Mouse (Mus musculus) layer of hippocampus, adult 2 months (tissue): ENCODE results near the gene Nlrc5. TPM values are rescaled to one million over a fixed set of nuclear protein-coding genes. Genes with fewer than 3 reads are reported as not detected.
A peak's percentile ranks its signal among the peaks of the same experiment; 100 is the strongest.

Experiments
- DNase-seq, 2 experiments: peaks; one replicate each; pipeline ENCODE4 v3.0.0; 2022; ENCODE audit warnings: low spot score in 2 of 2
- H3K27ac ChIP-seq: fragments of 200-600 bp; 2 replicates; pipeline ENCODE4 v1.8.1; 2022
- H3K4me3 ChIP-seq: fragments of 200-600 bp; 2 replicates; pipeline ENCODE4 v1.8.1; 2022; ENCODE audit warnings: mild to moderate bottlenecking
- CTCF ChIP-seq: fragments of 200-600 bp; conservative IDR thresholded peaks from 2 replicates; pipeline ENCODE4 v1.8.1; 2022; ENCODE audit warnings: antibody characterized with exemption, mild to moderate bottlenecking, moderate library complexity
- total RNA-seq, 2 experiments: library from RNA; stranded (reverse); gene quantifications; 2 replicates each; pipeline ENCODE4 v1.2.3; 2021

Nlrc5 gene
- total RNA-seq, 2 experiments from 2014 or later, result 0.54 to 1.4 TPM

- H3K27ac ChIP-seq, result no peak overlapping the region
- no peak overlapping the region for H3K4me3 ChIP-seq
- no peak for TF ChIP-seq CTCF
- DNase-seq, result peak in 1 of 2 experiments; percentile 3
Observed at GRCm38 (mm10) chr8:94488016-94488415, 53.9 kb downstream of the Nlrc5 start.

DNA sequence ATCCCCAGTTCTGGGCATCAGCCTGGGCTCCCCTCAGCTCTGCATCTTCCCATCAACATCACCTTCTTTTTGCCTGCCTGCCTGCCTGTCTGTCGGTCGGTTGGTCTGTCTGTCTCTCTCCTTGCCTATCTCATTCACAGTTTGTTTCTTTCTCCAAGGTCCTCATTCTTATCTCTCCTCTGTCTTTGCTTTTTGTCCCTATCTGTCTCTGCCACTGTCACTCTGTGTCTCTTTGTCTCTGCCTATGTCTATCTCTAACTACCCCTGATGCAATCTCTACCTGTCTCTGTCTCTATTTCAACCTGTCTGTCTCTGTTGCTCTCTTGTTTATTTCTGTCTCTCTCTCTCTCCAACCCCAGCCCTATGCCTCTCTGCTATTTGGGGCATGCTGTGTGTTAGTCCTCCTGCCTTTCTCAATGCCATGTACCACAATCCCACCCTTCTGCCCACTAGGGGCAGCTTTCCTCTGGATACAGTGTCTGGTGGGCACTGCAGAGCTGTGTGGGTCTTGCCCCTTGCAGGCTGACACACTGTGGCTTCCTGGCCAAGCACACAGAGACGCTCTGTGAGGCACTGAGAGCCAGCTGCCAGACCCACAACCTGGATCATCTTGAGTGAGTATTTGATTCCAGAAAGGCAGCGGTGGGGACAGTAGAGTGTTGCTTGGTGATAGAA lies 55.8 kb downstream of the Nlrc5 start:
- TF ChIP-seq CTCF, result peak; percentile 49
- no peak overlapping the region for H3K4me3 ChIP-seq
- peak in 1 of 2 experiments; percentile 6 for DNase-seq
- H3K27ac ChIP-seq, result no peak overlapping the region

DNA sequence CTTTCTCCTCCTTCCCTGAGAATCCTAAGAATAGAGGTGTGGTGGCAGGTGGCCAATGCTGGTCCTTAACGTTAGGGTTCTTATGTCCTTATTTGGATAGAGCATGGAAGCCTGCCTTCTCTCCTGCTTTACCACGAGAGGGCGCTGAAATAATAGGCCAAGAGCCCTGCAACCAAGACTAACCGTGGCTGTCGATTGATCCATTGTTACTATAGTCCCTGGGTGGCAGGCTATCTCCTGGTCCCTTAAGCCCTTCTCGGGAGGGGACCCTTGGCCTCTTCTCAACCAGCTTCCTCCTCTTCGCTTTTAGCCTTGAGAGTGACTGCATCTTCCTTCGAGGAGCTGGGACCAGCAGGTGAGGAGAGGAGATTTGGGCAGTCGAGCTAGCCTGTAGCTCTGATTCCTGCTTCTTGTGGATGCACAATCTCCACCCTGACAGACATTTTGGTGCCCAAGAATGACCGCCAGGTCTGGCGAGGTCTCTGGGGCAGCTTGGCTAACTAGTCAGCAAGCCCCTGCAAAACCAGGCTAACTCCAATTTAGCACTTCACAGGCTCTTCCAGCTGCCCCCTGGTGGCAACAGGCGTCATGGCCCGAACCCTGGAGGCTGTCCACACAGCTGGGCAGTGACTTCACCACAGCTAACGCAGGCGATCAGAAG lies 58.0 kb downstream of the Nlrc5 start:
- Histone ChIP-seq H3K4me3 (peak overlapping the region; percentile 22; the same call in 1 of the 2 replicates), H3K27ac (no peak overlapping the region)
- peak; percentile 71 for TF ChIP-seq CTCF
- peak; percentile 70 to 74 for DNase-seq

GRCm38 (mm10) chr8:94493240-94493639 lies 59.1 kb downstream of the Nlrc5 start:
- TF ChIP-seq CTCF, result no peak
- no peak overlapping the region for H3K27ac ChIP-seq
- H3K4me3 ChIP-seq, result no peak overlapping the region
- no peak for DNase-seq

DNA sequence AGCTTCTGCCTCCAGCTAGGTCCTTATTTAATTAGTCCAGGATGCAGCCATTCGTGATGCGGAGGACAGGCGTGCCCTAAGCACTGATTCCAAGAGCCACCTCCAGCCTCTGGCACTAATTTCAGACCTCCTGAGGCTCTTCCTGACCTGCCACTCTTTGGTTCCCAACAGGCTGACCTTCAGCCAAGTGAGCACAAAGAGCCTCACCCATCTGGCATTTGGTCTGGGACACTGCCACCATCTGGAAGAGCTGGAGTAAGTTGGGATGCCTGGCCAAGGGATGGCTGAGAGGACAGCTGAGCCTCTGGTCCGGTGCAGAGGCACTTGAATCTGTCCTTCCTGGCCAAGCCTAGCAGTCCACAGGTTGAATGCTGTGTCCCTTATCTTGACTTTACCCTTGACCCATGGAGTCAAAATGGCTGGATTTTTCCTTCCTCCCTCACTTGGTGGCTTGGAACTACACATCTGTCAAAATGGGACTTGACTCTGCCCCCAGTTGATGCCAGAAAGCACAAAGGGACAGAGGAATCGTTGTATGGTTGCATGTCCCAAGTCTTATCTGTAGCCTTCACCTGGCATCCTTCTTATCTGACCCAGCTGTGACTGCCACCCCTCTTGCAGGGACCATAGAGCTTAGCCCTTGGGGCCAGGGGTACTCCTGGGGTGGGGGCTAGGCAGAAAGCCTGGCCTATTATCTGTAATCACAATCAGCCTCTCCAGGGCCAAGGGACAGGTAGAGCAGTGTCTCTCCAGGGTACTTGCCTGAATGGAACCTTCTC lies 81.5 kb downstream of the Nlrc5 start:
- Histone ChIP-seq H3K27ac (no peak overlapping the region), H3K4me3 (no peak overlapping the region)
- TF ChIP-seq CTCF, result no peak

GRCm38 (mm10) chr8:94516209-94516593 lies 82.0 kb downstream of the Nlrc5 start:
- DNase-seq, result no peak
- TF ChIP-seq CTCF, result no peak
- no peak overlapping the region for H3K27ac ChIP-seq
- H3K4me3 ChIP-seq, result no peak overlapping the region

More for the DNA sequence above, 81.5 kb downstream of the Nlrc5 start:
- DNase-seq, result no peak

DNA sequence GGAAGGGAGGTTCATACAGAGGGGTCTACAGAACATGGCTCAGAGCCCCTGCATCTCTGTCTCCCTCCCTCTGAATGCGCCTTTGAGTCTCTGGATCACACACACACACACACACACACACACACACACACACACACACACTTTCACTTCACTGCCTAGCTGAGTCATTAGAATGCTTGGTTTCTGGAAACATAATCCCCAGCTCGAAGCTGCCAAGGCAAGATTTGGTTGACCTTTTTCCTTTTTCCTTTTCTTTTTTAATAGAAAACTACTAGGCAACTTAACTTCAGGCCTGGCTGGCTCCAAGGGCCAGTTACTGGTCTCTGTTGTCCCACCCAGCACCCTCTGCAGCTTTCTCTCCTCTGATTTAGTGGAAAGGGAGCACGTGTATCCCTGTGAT lies 82.6 kb downstream of the Nlrc5 start:
- H3K4me3 ChIP-seq, result no peak overlapping the region
- TF ChIP-seq CTCF, result no peak
- DNase-seq, result no peak
- H3K27ac ChIP-seq, result no peak overlapping the region

GRCm38 (mm10) chr8:94518331-94518730 lies 84.2 kb downstream of the Nlrc5 start:
- no peak for TF ChIP-seq CTCF

GRCm38 (mm10) chr8:94519021-94519420 lies 84.9 kb downstream of the Nlrc5 start:
- Histone ChIP-seq H3K4me3 (no peak overlapping the region), H3K27ac (no peak overlapping the region)
- DNase-seq, result no peak
- no peak for TF ChIP-seq CTCF

More at GRCm38 (mm10) chr8:94518331-94518730, 84.2 kb downstream of the Nlrc5 start:
- Histone ChIP-seq H3K27ac (no peak overlapping the region), H3K4me3 (no peak overlapping the region)
- no peak for DNase-seq

GRCm38 (mm10) chr8:94521481-94521880 lies 87.3 kb downstream of the Nlrc5 start:
- no peak for TF ChIP-seq CTCF
- H3K4me3 ChIP-seq, result no peak overlapping the region
- H3K27ac ChIP-seq, result no peak overlapping the region
- no peak for DNase-seq

DNA sequence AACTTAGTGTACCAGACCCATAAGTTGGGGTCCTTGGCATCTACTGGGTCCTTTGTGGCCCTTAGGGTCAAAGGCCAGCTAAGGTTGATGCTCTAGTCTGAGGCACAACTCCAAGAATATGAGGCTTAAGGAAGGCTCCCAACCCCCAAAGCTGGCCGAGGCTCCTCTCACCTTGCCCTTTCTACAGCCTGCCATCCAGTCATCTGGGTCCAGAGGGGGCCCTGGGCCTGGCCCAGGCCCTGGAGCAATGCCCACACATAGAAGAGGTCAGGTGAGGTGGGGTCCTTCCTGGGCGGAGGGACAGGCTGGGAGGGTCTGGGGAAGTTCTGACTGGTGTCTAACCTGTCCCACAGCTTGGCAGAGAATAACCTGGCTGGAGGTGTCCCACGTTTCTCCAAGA lies 88.3 kb downstream of the Nlrc5 start:
- Histone ChIP-seq H3K4me3 (no peak overlapping the region), H3K27ac (no peak overlapping the region)
- TF ChIP-seq CTCF, result no peak
- no peak for DNase-seq

GRCm38 (mm10) chr8:94524554-94524953 lies 90.4 kb downstream of the Nlrc5 start:
- no peak for DNase-seq
- no peak for TF ChIP-seq CTCF
- H3K27ac ChIP-seq, result no peak overlapping the region
- no peak overlapping the region for H3K4me3 ChIP-seq

- no peak for DNase-seq
- no peak overlapping the region for H3K4me3 ChIP-seq
- no peak for TF ChIP-seq CTCF
- no peak overlapping the region for H3K27ac ChIP-seq
Observed at GRCm38 (mm10) chr8:94527178-94527577, 93.0 kb downstream of the Nlrc5 start.

GRCm38 (mm10) chr8:94528245-94528644 lies 94.1 kb downstream of the Nlrc5 start:
- peak; percentile 63 to 66 for DNase-seq
- Histone ChIP-seq H3K4me3 (no peak overlapping the region), H3K27ac (no peak overlapping the region)
- TF ChIP-seq CTCF, result peak; percentile 92
